Mouse (Mus musculus) lung, adult 2 months (tissue): ENCODE measurements around the gene Wbp1.

Experiments
- CTCF ChIP-seq: fragments of 200-500 bp; IDR thresholded peaks from 2 replicates; pipeline ENCODE4 v1.5.1; 2011; ENCODE audit warnings: mild to moderate bottlenecking, low read length, control low read depth; ENCODE audit not compliant: insufficient read depth
- POLR2A ChIP-seq: fragments of 200-500 bp; IDR thresholded peaks from 2 replicates; pipeline ENCODE4 v1.6.1; 2011; ENCODE audit warnings: low read depth, mild to moderate bottlenecking, control low read depth, low read length, borderline replicate concordance; ENCODE audit errors: extremely low read depth

GRCm38 (mm10) chr6:83161921-83162641 lies 40.7 kb upstream of the Wbp1 start:
- TF ChIP-seq CTCF (no peak), POLR2A (no peak)
